Mouse (Mus musculus): ENCODE results near the gene Crybg1. TPM values are rescaled to one million over a fixed set of nuclear protein-coding genes. Genes with fewer than 3 reads are reported as not detected.

Crybg1 gene
- total and polyA plus RNA-seq, 3 experiments: 0.04 to 0.14 TPM; not detected in 1

- Histone ChIP-seq H3K9ac (ENCODE audit: control insufficient read depth, low read depth, low read length, poor library complexity, severe bottlenecking) (no peak overlapping the region), H3K4me3 (ENCODE audit: control insufficient read depth in 1 of 2, insufficient read depth in 1 of 2, low read depth in 2 of 2, low read length in 2 of 2) (no peak overlapping the region), H3K36me3 (ENCODE audit: control insufficient read depth in 1 of 2, insufficient read depth in 2 of 2, low read length in 2 of 2) (no peaks in the 10 kb centered on the region), H3K27me3 (ENCODE audit: control insufficient read depth in 1 of 2, insufficient read depth in 2 of 2, low read length in 2 of 2) (peaks cover 0 to 2% of the 10 kb centered on the region in 2 experiments; a peak in 3 of 4 replicates), H3K27ac (ENCODE audit: control insufficient read depth, low read depth, low read length) (no peak overlapping the region), H3K79me2 (ENCODE audit: control insufficient read depth, insufficient read depth, low read length, poor library complexity) (no peaks in the 10 kb centered on the region), H3K9me3 (replicated peaks; ENCODE audit: insufficient read depth, low read length) (no peaks in the 10 kb centered on the region), H3K4me1 (ENCODE audit: control insufficient read depth in 1 of 2, insufficient read depth in 2 of 2, low read length in 2 of 2) (no peaks in the 10 kb centered on the region)
- TF ChIP-seq RCOR1 (IDR thresholded peaks at IDR 0.05; ENCODE audit: low read depth, low read length): no peak
- TF ChIP-seq ZKSCAN1 (IDR thresholded peaks at IDR 0.05; ENCODE audit: low read depth, low read length): no peak
- no peak for TF ChIP-seq CTCF (IDR thresholded peaks at IDR 0.05 in 2 of 3, conservative IDR thresholded peaks at IDR 0.05 in 1 of 3; ENCODE audit: control insufficient read depth in 1 of 3, insufficient read depth in 1 of 3, low read depth in 2 of 3, low read length in 3 of 3, poor library complexity in 1 of 3, severe bottlenecking in 1 of 3)
- no peak for TF ChIP-seq KAT2A (conservative IDR thresholded peaks at IDR 0.05; ENCODE audit: low read depth, low read length)
- TF ChIP-seq MYB (IDR thresholded peaks at IDR 0.05; ENCODE audit: low read depth, low read length): no peak
- TF ChIP-seq MYC (IDR thresholded peaks at IDR 0.05; ENCODE audit: low read depth, low read length): no peak
- TF ChIP-seq SIN3A (IDR thresholded peaks at IDR 0.05; ENCODE audit: low read length): no peak
- no peak for TF ChIP-seq CHD1 (IDR thresholded peaks at IDR 0.05; ENCODE audit: low read depth, low read length)
- TF ChIP-seq UBTF (IDR thresholded peaks at IDR 0.05; ENCODE audit: borderline replicate concordance, insufficient read depth, low read depth, low read length): no peak
- DNase-seq (ENCODE audit: low read depth, low spot score): no peak
Measured at GRCm38 (mm10) chr10:44170145-44170544, 21.5 kb upstream of the Crybg1 start.

- no peak overlapping the region for H3K9ac ChIP-seq (ENCODE audit: control insufficient read depth, low read depth, low read length, poor library complexity, severe bottlenecking)
- no peak for DNase-seq (ENCODE audit: low read depth, low spot score)
- TF ChIP-seq MYC (IDR thresholded peaks at IDR 0.05; ENCODE audit: low read depth, low read length) (no peak), SIN3A (IDR thresholded peaks at IDR 0.05; ENCODE audit: low read length) (no peak), NELFE (IDR thresholded peaks at IDR 0.05; ENCODE audit: low read depth, low read length) (no peak), ZMIZ1 (IDR thresholded peaks at IDR 0.05; ENCODE audit: low read depth, low read length) (no peak), POLR2AphosphoS5 (IDR thresholded peaks at IDR 0.05; ENCODE audit: borderline replicate concordance, low read depth, low read length) (no peak), CHD1 (IDR thresholded peaks at IDR 0.05; ENCODE audit: low read depth, low read length) (no peak), GABPA (IDR thresholded peaks at IDR 0.05; ENCODE audit: low read depth, low read length) (no peak), E2F4 (IDR thresholded peaks at IDR 0.05; ENCODE audit: borderline replicate concordance, low read depth, low read length) (no peak), EP300 (IDR thresholded peaks at IDR 0.05; ENCODE audit: low read depth in 1 of 2, low read length in 2 of 2) (no peak), ZKSCAN1 (IDR thresholded peaks at IDR 0.05; ENCODE audit: low read depth, low read length) (no peak), MXI1 (IDR thresholded peaks at IDR 0.05; ENCODE audit: low read depth, low read length) (no peak), RCOR1 (IDR thresholded peaks at IDR 0.05; ENCODE audit: low read depth, low read length) (no peak)
- no peak overlapping the region for H3K27ac ChIP-seq (ENCODE audit: control insufficient read depth, low read depth, low read length)
- H3K27me3 ChIP-seq (ENCODE audit: control insufficient read depth in 1 of 2, insufficient read depth in 2 of 2, low read length in 2 of 2): no peaks in the 10 kb centered on the region; a peak in 2 of 4 replicates
- H3K4me1 ChIP-seq (ENCODE audit: control insufficient read depth in 1 of 2, insufficient read depth in 2 of 2, low read length in 2 of 2): peaks cover 0 to 2% of the 10 kb centered on the region in 2 experiments; a peak in 1 of 4 replicates
- H3K9me3 ChIP-seq (replicated peaks; ENCODE audit: insufficient read depth, low read length): no peaks in the 10 kb centered on the region
- 0 out of 4 replicates have a peak, but pooled peaks cover 0 to 3% of the 10 kb centered on the region in 2 experiments for H3K36me3 ChIP-seq (ENCODE audit: control insufficient read depth in 1 of 2, insufficient read depth in 2 of 2, low read length in 2 of 2)
- H3K79me2 ChIP-seq (ENCODE audit: control insufficient read depth, insufficient read depth, low read length, poor library complexity): no peaks in the 10 kb centered on the region
- H3K4me3 ChIP-seq (ENCODE audit: control insufficient read depth in 1 of 2, insufficient read depth in 1 of 2, low read depth in 2 of 2, low read length in 2 of 2): no peak overlapping the region
Measured at GRCm38 (mm10) chr10:44167061-44167460, 18.4 kb upstream of the Crybg1 start.
